Mouse (Mus musculus): ENCODE results near the gene Gm49416.

- no peak for TF ChIP-seq CTCF (IDR thresholded peaks at IDR 0.05; ENCODE audit: control insufficient read depth, insufficient read depth, insufficient read length)
- no peak for TF ChIP-seq MYOD1 (IDR thresholded peaks at IDR 0.05; ENCODE audit: control insufficient read depth, insufficient read length, low read depth)
- no peak for TF ChIP-seq USF1 (IDR thresholded peaks at IDR 0.05; ENCODE audit: low read depth)
Observed at GRCm38 (mm10) chr19:8848356-8848755, 40.4 kb upstream of the Gm49416 start.

All from C2C12 (cell line).